Mouse (Mus musculus): Measurements from ENCODE around the gene Csde1. TPM values are rescaled to one million over a fixed set of nuclear protein-coding genes. Genes with fewer than 3 reads are reported as not detected.
A peak's percentile ranks its signal among the peaks of the same experiment; 100 is the strongest.

The Csde1 gene
- polyA plus RNA-seq (2012; rRNA removed) = 70.7 and 74.2 TPM in 2 replicates

DNA sequence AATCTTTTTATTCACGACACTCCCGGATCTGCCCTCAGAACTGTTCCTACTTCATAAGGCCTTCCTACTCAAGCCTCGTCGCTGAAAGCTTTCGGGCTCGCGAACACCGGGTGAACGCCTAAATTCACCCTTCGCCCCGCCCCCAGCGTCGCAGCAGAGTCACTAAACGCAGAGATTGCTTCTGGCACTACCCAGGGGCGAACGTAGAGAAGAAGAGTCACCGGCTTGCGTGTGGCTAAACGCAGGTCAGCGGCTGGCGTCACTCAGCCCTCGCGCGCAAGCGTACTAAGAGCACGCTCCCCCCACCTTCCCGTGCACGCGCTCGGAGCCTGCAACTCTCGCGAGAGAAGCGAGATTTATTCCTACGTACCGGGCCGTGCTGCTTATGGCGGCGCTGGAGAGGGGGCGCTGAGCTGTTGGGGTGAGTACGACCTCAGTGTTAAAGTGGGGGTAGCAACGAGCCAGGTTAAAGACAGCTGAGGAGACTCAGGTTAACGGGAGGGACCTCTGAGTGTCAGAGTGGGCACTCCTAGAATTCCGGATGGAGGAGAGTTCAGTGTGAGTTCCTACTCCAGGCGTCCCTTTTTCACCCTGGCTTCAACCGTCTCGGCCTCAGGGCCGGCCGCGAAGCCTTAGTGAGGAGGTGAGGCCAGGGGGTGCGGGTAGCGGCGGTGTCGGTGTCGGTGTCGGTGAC, at the start of gene Csde1:
Gene Csde1, plus strand, starts transcription at position 178 of the 694 bp plus-strand sequence.
- H3K27ac ChIP-seq (ENCODE audit: insufficient read depth, low read length) = peak within 1 kb of the TSS; percentile 93
- H3K4me1 ChIP-seq (ENCODE audit: control insufficient read depth, insufficient read depth, low read length) = no peaks in the 10 kb centered on the region
- peak within 1 kb of the TSS; percentile 78 for H3K4me3 ChIP-seq (ENCODE audit: insufficient read depth, low read length)
- TF ChIP-seq POLR2A (IDR thresholded peaks at IDR 0.05; ENCODE audit: extremely low read depth, insufficient read depth, low read length) = peak; percentile 93
- TF ChIP-seq CTCF (IDR thresholded peaks at IDR 0.05; ENCODE audit: extremely low read depth, insufficient read depth, low read length) = no peak

DNA sequence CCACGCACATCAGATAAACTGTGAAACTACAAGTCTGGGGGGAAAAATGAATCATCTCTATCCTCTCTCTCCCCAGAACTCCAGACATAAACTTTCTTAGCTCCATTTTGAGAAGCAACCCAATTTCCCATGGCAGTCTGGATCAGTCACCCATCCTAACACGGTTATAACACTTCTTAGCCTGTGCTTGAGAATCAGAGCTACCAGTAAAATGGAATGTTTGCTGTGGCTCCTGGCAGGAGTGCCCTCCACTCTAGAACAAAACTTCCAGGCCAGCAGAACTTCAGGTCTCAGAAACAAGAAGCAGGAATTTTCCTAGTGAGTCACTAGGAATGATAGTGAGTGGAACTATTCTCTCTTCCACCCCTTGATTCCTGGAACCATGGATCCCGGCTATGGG, 49.7 kb upstream of the Csde1 start:
- H3K4me3 ChIP-seq (ENCODE audit: insufficient read depth, low read length) = no peak overlapping the region
- no peaks in the 10 kb centered on the region for H3K4me1 ChIP-seq (ENCODE audit: control insufficient read depth, insufficient read depth, low read length)
- no peak overlapping the region for H3K27ac ChIP-seq (ENCODE audit: insufficient read depth, low read length)
- no peak for TF ChIP-seq POLR2A (IDR thresholded peaks at IDR 0.05; ENCODE audit: extremely low read depth, insufficient read depth, low read length)
- TF ChIP-seq CTCF (IDR thresholded peaks at IDR 0.05; ENCODE audit: extremely low read depth, insufficient read depth, low read length) = no peak

DNA sequence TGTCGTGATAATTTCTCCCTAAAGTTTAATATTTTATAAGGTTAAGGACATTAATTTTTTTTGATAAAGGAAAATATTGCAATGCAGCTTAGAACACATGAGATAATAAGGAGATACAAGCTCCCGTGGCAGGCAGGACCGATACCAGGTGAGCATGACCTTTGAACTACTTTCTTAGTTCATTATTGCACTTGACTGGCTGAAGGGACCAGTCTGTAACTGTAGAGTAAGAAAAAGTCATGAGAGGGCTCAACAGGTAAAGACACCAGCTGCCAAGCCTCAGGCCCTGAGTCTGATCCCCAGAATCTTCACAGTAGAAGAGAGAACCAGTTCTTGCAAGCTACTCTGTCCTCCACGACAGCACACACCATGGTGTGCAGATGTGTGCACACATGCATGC, 43.3 kb upstream of the Csde1 start:
- Histone ChIP-seq H3K27ac (ENCODE audit: insufficient read depth, low read length) (no peak overlapping the region), H3K4me1 (ENCODE audit: control insufficient read depth, insufficient read depth, low read length) (no peaks in the 10 kb centered on the region), H3K4me3 (ENCODE audit: insufficient read depth, low read length) (no peak overlapping the region)
- TF ChIP-seq CTCF (IDR thresholded peaks at IDR 0.05; ENCODE audit: extremely low read depth, insufficient read depth, low read length) = no peak
- TF ChIP-seq POLR2A (IDR thresholded peaks at IDR 0.05; ENCODE audit: extremely low read depth, insufficient read depth, low read length) = no peak

DNA sequence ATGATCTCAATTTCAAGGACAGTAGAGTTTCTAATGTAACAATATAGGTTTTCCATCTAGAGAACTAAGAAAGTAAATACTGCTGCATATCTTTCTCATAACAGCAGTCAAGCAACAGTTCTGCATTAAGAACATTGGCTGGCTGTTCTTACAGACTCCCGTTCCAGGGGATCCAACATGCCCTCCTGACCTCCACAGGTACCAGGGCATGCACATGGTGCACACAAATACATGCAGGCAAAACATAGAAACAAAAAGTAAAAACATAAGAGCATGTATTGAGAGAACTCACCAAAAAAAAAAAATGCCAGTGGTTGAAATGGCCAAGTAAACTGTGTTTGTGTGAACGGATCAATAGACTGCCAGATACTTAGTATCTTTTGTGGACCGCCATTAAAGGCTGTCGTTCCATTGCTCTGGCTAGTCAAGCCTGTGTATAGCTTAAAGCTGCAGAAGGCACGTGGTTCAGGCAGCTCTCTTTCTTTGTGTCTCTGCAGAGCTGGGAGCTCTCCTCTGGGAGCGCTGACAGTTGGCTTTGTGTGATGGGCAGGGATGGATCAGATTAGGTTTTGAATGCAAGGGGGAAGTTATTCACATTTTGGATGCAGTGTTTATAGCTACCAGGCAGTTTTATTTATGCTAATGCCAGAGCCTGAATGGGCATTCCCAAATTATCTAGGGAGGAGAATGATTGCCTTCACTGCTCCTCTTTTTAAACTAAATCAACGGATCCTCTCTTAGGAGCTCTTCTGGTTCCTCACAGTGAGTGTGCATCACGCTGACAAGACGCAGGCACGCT, 40.5 kb upstream of the Csde1 start:
- H3K4me3 ChIP-seq (ENCODE audit: insufficient read depth, low read length) = no peak overlapping the region
- TF ChIP-seq POLR2A (IDR thresholded peaks at IDR 0.05; ENCODE audit: extremely low read depth, insufficient read depth, low read length) = no peak
- TF ChIP-seq CTCF (IDR thresholded peaks at IDR 0.05; ENCODE audit: extremely low read depth, insufficient read depth, low read length) = no peak
- H3K4me1 ChIP-seq (ENCODE audit: control insufficient read depth, insufficient read depth, low read length) = no peaks in the 10 kb centered on the region
- H3K27ac ChIP-seq (ENCODE audit: insufficient read depth, low read length) = no peak overlapping the region

DNA sequence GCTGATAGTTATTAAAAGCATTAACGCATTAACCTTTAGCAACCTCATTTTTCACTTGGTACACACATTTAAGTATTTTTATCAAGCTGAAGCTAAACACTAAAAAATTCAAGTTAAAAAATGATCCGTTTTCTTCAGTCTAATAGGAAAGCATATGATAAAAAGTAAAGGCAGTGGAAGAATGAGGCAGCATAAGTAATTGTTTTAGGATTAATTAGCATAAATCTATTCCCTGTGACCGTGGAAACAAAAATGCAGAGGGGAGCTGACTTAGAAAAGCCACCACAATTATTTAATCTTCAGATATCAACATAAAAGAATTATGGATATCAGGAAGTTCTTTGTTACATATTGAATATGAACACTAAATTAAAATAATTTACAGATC, 39.9 kb upstream of the Csde1 start:
- Histone ChIP-seq H3K27ac (ENCODE audit: insufficient read depth, low read length) (no peak overlapping the region), H3K4me3 (ENCODE audit: insufficient read depth, low read length) (no peak overlapping the region), H3K4me1 (ENCODE audit: control insufficient read depth, insufficient read depth, low read length) (no peaks in the 10 kb centered on the region)
- TF ChIP-seq CTCF (IDR thresholded peaks at IDR 0.05; ENCODE audit: extremely low read depth, insufficient read depth, low read length) (no peak), POLR2A (IDR thresholded peaks at IDR 0.05; ENCODE audit: extremely low read depth, insufficient read depth, low read length) (no peak)

DNA sequence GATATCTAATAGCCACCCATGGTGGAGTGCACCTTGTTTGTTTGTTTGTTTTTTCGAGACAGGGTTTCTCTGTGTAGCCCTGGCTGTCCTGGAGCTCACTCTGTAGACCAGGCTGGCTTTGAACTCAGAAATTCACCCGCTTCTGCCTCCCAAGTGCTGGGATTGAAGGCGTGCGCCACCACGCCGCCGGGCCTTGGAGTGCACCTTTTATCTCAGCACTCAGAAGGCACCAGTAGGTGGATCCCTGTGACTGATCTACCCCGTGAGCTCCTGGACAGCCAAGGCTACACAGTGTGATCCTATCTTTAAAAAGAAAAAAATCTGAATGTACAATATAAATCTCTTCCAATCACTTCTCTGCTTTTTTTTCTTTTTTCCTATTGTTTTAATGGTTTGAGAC, 29.2 kb upstream of the Csde1 start:
- Histone ChIP-seq H3K4me1 (ENCODE audit: control insufficient read depth, insufficient read depth, low read length) (no peaks in the 10 kb centered on the region), H3K27ac (ENCODE audit: insufficient read depth, low read length) (no peak overlapping the region), H3K4me3 (ENCODE audit: insufficient read depth, low read length) (no peak overlapping the region)
- TF ChIP-seq POLR2A (IDR thresholded peaks at IDR 0.05; ENCODE audit: extremely low read depth, insufficient read depth, low read length) = no peak
- TF ChIP-seq CTCF (IDR thresholded peaks at IDR 0.05; ENCODE audit: extremely low read depth, insufficient read depth, low read length) = no peak

DNA sequence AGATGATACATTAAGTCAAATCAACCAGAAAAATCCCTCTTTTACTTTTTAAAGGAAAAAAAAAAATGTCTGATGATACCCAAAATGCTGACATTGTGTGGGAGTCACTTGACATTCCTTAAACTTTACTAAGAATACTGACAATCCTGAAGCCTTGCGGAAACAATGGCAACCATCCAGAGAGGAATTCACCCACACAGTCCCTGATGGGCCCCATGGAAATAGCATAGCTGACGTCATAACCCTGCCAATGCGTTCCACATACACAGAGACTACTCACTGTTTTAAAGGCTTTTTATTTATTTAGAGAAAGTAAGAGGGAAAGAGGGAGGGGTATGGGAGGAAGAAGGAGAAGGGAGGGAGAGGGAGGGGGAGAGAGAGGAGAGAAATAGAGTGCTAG, 27.3 kb upstream of the Csde1 start:
- TF ChIP-seq POLR2A (IDR thresholded peaks at IDR 0.05; ENCODE audit: extremely low read depth, insufficient read depth, low read length) (no peak), CTCF (IDR thresholded peaks at IDR 0.05; ENCODE audit: extremely low read depth, insufficient read depth, low read length) (no peak)
- no peak overlapping the region for H3K4me3 ChIP-seq (ENCODE audit: insufficient read depth, low read length)
- H3K27ac ChIP-seq (ENCODE audit: insufficient read depth, low read length) = no peak overlapping the region
- peaks cover 4% of the 10 kb centered on the region; the same call in 1 of the 2 replicates for H3K4me1 ChIP-seq (ENCODE audit: control insufficient read depth, insufficient read depth, low read length)

DNA sequence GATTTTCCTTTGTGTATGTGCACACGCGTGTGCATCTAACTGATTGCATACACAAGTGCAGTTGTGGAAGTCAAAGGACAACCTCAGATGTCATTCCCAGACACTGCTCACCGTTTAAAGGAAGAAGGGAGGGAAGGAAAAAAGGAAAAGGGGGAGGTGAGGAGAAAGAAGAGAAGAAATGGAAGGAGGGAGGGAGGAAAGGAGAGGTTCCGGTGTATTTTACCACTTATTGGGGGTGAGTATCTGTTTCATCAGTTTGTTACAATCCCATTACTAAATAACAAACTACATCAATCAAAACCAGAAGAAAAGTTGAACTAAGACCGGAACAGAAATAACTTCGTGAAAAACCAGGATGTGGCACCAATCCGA, 25.0 kb upstream of the Csde1 start:
- no peak for TF ChIP-seq POLR2A (IDR thresholded peaks at IDR 0.05; ENCODE audit: extremely low read depth, insufficient read depth, low read length)
- no peak for TF ChIP-seq CTCF (IDR thresholded peaks at IDR 0.05; ENCODE audit: extremely low read depth, insufficient read depth, low read length)
- 0 out of 2 replicates have a peak overlapping the region, but pooled peaks have one; percentile 6 for H3K27ac ChIP-seq (ENCODE audit: insufficient read depth, low read length)

DNA sequence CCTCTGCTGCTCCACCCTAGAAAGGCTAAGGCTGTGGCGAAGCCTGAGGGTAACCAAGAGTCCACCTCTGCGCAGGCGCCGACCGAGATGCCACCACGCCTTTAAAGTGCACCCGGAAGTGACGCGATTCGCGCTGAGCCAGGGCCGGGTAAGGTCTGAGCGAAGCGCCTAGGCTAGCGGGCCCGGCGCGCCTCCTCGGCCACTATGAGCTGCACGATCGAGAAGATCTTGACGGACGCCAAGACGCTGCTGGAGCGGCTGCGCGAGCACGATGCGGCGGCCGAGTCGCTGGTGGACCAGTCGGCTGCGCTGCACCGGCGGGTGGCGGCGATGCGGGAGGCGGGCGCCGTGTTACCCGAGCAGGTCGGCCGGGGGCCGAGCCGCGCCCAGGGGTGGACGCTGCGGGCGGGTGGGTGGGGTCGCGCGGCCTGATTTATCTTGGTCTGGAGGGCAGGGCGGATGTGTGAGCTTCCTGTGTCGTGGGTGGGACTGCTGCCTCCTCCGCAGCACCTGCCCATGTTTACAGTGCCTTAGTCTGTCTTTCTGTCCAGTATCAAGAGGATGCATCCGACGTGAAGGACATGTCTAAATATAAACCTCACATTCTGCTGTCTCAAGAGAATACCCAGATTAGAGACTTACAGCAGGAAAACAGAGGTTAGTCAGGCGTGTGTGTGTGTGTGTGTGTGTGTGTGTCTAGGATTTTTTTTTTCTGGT, 24.5 kb upstream of the Csde1 start, which contains the start of gene Sike1:
Gene Sike1, plus strand, starts transcription at position 104 of the 717 bp plus-strand sequence.
- peak within 1 kb of the TSS; percentile 90 for H3K27ac ChIP-seq (ENCODE audit: insufficient read depth, low read length)
- TF ChIP-seq CTCF (IDR thresholded peaks at IDR 0.05; ENCODE audit: extremely low read depth, insufficient read depth, low read length) = no peak
- peak; percentile 80 for TF ChIP-seq POLR2A (IDR thresholded peaks at IDR 0.05; ENCODE audit: extremely low read depth, insufficient read depth, low read length)
- peak within 1 kb of the TSS; percentile 82 for H3K4me3 ChIP-seq (ENCODE audit: insufficient read depth, low read length)
- peaks cover 4% of the 10 kb centered on the region; the same call in 1 of the 2 replicates for H3K4me1 ChIP-seq (ENCODE audit: control insufficient read depth, insufficient read depth, low read length)

More for the DNA sequence above, 25.0 kb upstream of the Csde1 start:
- Histone ChIP-seq H3K4me3 (ENCODE audit: insufficient read depth, low read length) (peak overlapping the region; percentile 82), H3K4me1 (ENCODE audit: control insufficient read depth, insufficient read depth, low read length) (peaks cover 4% of the 10 kb centered on the region; the same call in 1 of the 2 replicates)
